Mouse (Mus musculus) E14TG2a.4 (cell line): ENCODE results near the gene Nktr.

Experiments
- CTCF ChIP-seq: conservative IDR thresholded peaks from 2 replicates; pipeline ENCODE4 v1.5.1; 2014; ENCODE audit warnings: low read length
- POU5F1 ChIP-seq: IDR thresholded peaks from 2 replicates; pipeline ENCODE4 v1.6.1; 2014; ENCODE audit warnings: low read length, borderline replicate concordance

- TF ChIP-seq CTCF (no peak), POU5F1 (no peak)
These were observed 43.4 kb upstream of the Nktr start for GRCm38 (mm10) chr9:121675556-121675955.
